Mouse (Mus musculus): ENCODE results near the gene Sh3bp5.
"Not testable (repeated sequence)": the region's sequence is repeated elsewhere in the genome, so short reads cannot be mapped to it uniquely, and the experiment has no call there.

Sh3bp5 gene

GRCm38 (mm10) chr14:31435930-31436693 lies at the start of gene Sh3bp5:
Gene Sh3bp5 (minus strand): TSS chr14:31436078.
- CTCF ChIA-PET: interaction anchor here (0.5 to 1.6 kb wide), 9 partner anchors 15 to 621 kb away, joined by 3 to 6 read pairs (median 4); no protein-coding TSS in a partner anchor
- POLR2A ChIA-PET: interaction anchor here in 1 of 4 experiments (0.6 kb wide), 1 partner anchor 210 kb away, joined by 4 read pairs; no protein-coding TSS in a partner anchor

- CTCF ChIA-PET: interaction anchor here in 2 of 4 experiments (1.0 kb wide), 2 partner anchors 10 kb away, joined by 4 to 5 read pairs; no protein-coding TSS in a partner anchor
- POLR2A ChIA-PET: no interaction called here
These were observed 46.5 kb upstream of the Sh3bp5 start for GRCm38 (mm10) chr14:31482417-31482816.

- ChIA-PET POLR2A (interaction anchor here in 1 of 4 experiments (1.1 to 2.1 kb wide), 4 partner anchors 11 to 77 kb away, joined by 3 to 5 read pairs (median 4); partner anchors contain the start of gene Eaf1), CTCF (interaction anchor here in 3 of 4 experiments (0.6 to 3.2 kb wide), 11 partner anchors 10 to 201 kb away, joined by 3 to 35 read pairs (median 7); partner anchors contain the start of genes Capn7 (in 1 of the 3), Eaf1 (in 1 of the 3) and Mettl6 (in 1 of the 3))
These were observed 37.4 kb upstream of the Sh3bp5 start for GRCm38 (mm10) chr14:31473297-31473696.

- ChIA-PET POLR2A (interaction anchor here (0.6 to 1.3 kb wide), 31 partner anchors 9 to 898 kb away, joined by 3 to 8 read pairs (median 3); partner anchors contain the start of genes Capn7 (in 1 of the 4) and Sema3g (in 1 of the 4)), CTCF (interaction anchor here (0.5 to 3.2 kb wide), 156 partner anchors 9 to 1620 kb away, joined by 3 to 35 read pairs (median 5); partner anchors contain the start of genes Eaf1 (in 2 of the 4), Mettl6 (in 2 of the 4), Bap1 (in 1 of the 4) and Capn7 (in 1 of the 4))
These were observed 36.7 kb upstream of the Sh3bp5 start for GRCm38 (mm10) chr14:31472451-31473061.

- ChIA-PET POLR2A (interaction anchor here in 1 of 4 experiments (0.7 to 1.0 kb wide), 2 partner anchors 10 to 96 kb away, joined by 3 read pairs; no protein-coding TSS in a partner anchor), CTCF (interaction anchor here in 3 of 4 experiments (0.6 to 1.6 kb wide), 5 partner anchors 35 to 120 kb away, joined by 3 to 4 read pairs (median 3); no protein-coding TSS in a partner anchor)
These were observed 33.8 kb upstream of the Sh3bp5 start for GRCm38 (mm10) chr14:31469711-31470110.

GRCm38 (mm10) chr14:31464176-31464575 lies 28.3 kb upstream of the Sh3bp5 start:
- ChIA-PET POLR2A (interaction anchor here in 2 of 4 experiments (0.6 to 3.3 kb wide), 3 partner anchors 11 to 617 kb away, joined by 3 to 9 read pairs (median 4); no protein-coding TSS in a partner anchor), CTCF (interaction anchor here (0.5 to 3.2 kb wide), 32 partner anchors 9 to 1242 kb away, joined by 3 to 35 read pairs (median 3); partner anchors contain the start of genes Btd (in 1 of the 4), Gm49387 (in 1 of the 4) and Hacl1 (in 1 of the 4))

GRCm38 (mm10) chr14:31462886-31463285 lies 27.0 kb upstream of the Sh3bp5 start:
- ChIA-PET CTCF (interaction anchor here (0.6 to 3.2 kb wide), 14 partner anchors 8 to 1704 kb away, joined by 3 to 35 read pairs (median 4); no protein-coding TSS in a partner anchor), POLR2A (interaction anchor here in 2 of 4 experiments (0.6 to 1.2 kb wide), 4 partner anchors 10 to 37 kb away, joined by 3 to 5 read pairs (median 3); no protein-coding TSS in a partner anchor)

GRCm38 (mm10) chr14:31462226-31462625 lies 26.3 kb upstream of the Sh3bp5 start:
- ChIA-PET CTCF (interaction anchor here (0.5 to 3.2 kb wide), 15 partner anchors 10 to 323 kb away, joined by 3 to 35 read pairs (median 4); partner anchors contain the start of gene Nisch (in 1 of the 4)), POLR2A (interaction anchor here in 1 of 4 experiments (1.0 to 1.2 kb wide), 2 partner anchors 11 to 15 kb away, joined by 3 read pairs; no protein-coding TSS in a partner anchor)

- ChIA-PET POLR2A (no interaction called here), CTCF (interaction anchor here in 2 of 4 experiments (0.8 to 1.0 kb wide), 2 partner anchors 15 to 72 kb away, joined by 3 read pairs; no protein-coding TSS in a partner anchor)
These were observed 22.1 kb upstream of the Sh3bp5 start for GRCm38 (mm10) chr14:31458006-31458405.

GRCm38 (mm10) chr14:31456064-31456721 lies 20.3 kb upstream of the Sh3bp5 start:
- CTCF ChIA-PET: interaction anchor here (0.6 to 2.1 kb wide), 17 partner anchors 8 to 187 kb away, joined by 3 to 10 read pairs (median 4); partner anchors contain the start of gene Dnah1 (in 1 of the 4)
- POLR2A ChIA-PET: no interaction called here

- CTCF ChIA-PET: interaction anchor here (0.5 to 2.2 kb wide), 28 partner anchors 9 to 317 kb away, joined by 3 to 10 read pairs (median 4); partner anchors contain the start of gene Dnah1 (in 2 of the 4)
- POLR2A ChIA-PET: interaction anchor here in 2 of 4 experiments (0.6 to 0.9 kb wide), 3 partner anchors 18 to 94 kb away, joined by 3 to 4 read pairs (median 3); no protein-coding TSS in a partner anchor
These were observed 19.1 kb upstream of the Sh3bp5 start for GRCm38 (mm10) chr14:31454849-31455566.

- POLR2A ChIA-PET: not testable (repeated sequence)
- CTCF ChIA-PET: interaction anchor here in 3 of 4 experiments (1.9 to 2.2 kb wide), 3 partner anchors 10 to 19 kb away, joined by 6 to 10 read pairs (median 8); no protein-coding TSS in a partner anchor
These were observed 18.1 kb upstream of the Sh3bp5 start for GRCm38 (mm10) chr14:31453946-31454345.

GRCm38 (mm10) chr14:31448994-31449393 lies 13.1 kb upstream of the Sh3bp5 start:
- CTCF ChIA-PET: interaction anchor here in 2 of 4 experiments (0.9 to 1.4 kb wide), 3 partner anchors 63 to 176 kb away, joined by 3 to 6 read pairs (median 5); no protein-coding TSS in a partner anchor
- POLR2A ChIA-PET: interaction anchor here in 2 of 4 experiments (0.6 to 1.1 kb wide), 3 partner anchors 9 to 134 kb away, joined by 3 to 8 read pairs (median 4); no protein-coding TSS in a partner anchor

- CTCF ChIA-PET: interaction anchor here in 2 of 4 experiments (0.5 to 1.2 kb wide), 3 partner anchors 9 to 29 kb away, joined by 3 to 14 read pairs (median 4); no protein-coding TSS in a partner anchor
- POLR2A ChIA-PET: interaction anchor here in 2 of 4 experiments (1.0 to 1.6 kb wide), 2 partner anchors 16 to 219 kb away, joined by 3 to 4 read pairs; no protein-coding TSS in a partner anchor
These were observed 7.7 kb upstream of the Sh3bp5 start for GRCm38 (mm10) chr14:31443616-31444015.

- POLR2A ChIA-PET: interaction anchor here in 2 of 4 experiments (0.7 to 1.4 kb wide), 3 partner anchors 8 to 659 kb away, joined by 3 read pairs; no protein-coding TSS in a partner anchor
- CTCF ChIA-PET: interaction anchor here (0.6 to 1.8 kb wide), 10 partner anchors 11 to 164 kb away, joined by 3 to 4 read pairs (median 3); no protein-coding TSS in a partner anchor
These were observed 4.8 kb upstream of the Sh3bp5 start for GRCm38 (mm10) chr14:31440725-31441124.

- ChIA-PET CTCF (interaction anchor here (0.5 to 1.8 kb wide), 13 partner anchors 9 to 217 kb away, joined by 3 to 6 read pairs (median 3); no protein-coding TSS in a partner anchor), POLR2A (interaction anchor here in 3 of 4 experiments (0.6 to 1.5 kb wide), 5 partner anchors 8 to 660 kb away, joined by 3 to 4 read pairs (median 3); partner anchors contain the start of genes Btd (in 1 of the 3), Gm49387 (in 1 of the 3) and Hacl1 (in 1 of the 3))
These were observed 4.4 kb upstream of the Sh3bp5 start for GRCm38 (mm10) chr14:31440230-31440629.

Data from embryonic stem cell, embryonic (primary cell).